Mouse (Mus musculus) embryonic facial prominence, embryonic 13.5 days (tissue): Measurements from ENCODE around the gene Pnisr. TPM values are rescaled to one million over a fixed set of nuclear protein-coding genes. Genes with fewer than 3 reads are reported as not detected.

ENCODE experiments used
- ATAC-seq: fragments of 200-750 bp; cut with Nextera tagmentation; 2 replicates; pipeline ENCODE4 v1.8.0; 2017; ENCODE audit warnings: low read depth; ENCODE audit not compliant: insufficient number of reproducible peaks, insufficient read depth, low FRiP score, low TSS enrichment
- H3K27ac ChIP-seq: fragments of 300-500 bp; sonication (generic); 2 replicates; pipeline ENCODE4 v1.5.1; 2015; ENCODE audit warnings: moderate library complexity, mild to moderate bottlenecking, inconsistent platforms
- H3K27me3 ChIP-seq: fragments of 300-500 bp; sonication (generic); 2 replicates; pipeline ENCODE4 v1.6.1; 2015; ENCODE audit warnings: mild to moderate bottlenecking, inconsistent platforms
- H3K36me3 ChIP-seq: fragments of 300-500 bp; sonication (generic); 2 replicates; pipeline ENCODE4 v1.6.1; 2015; ENCODE audit warnings: mild to moderate bottlenecking, inconsistent platforms
- H3K4me1 ChIP-seq: fragments of 300-500 bp; sonication (generic); 2 replicates; pipeline ENCODE4 v1.6.1; 2015; ENCODE audit warnings: inconsistent platforms
- H3K4me2 ChIP-seq: fragments of 300-500 bp; sonication (generic); 2 replicates; pipeline ENCODE4 v1.6.1; 2015; ENCODE audit warnings: moderate library complexity, mild to moderate bottlenecking, inconsistent platforms
- H3K4me3 ChIP-seq: fragments of 300-500 bp; sonication (generic); 2 replicates; pipeline ENCODE4 v1.5.1; 2015; ENCODE audit warnings: mild to moderate bottlenecking, inconsistent platforms
- H3K9ac ChIP-seq: fragments of 300-500 bp; sonication (generic); 2 replicates; pipeline ENCODE4 v1.6.1; 2015; ENCODE audit warnings: mild to moderate bottlenecking, inconsistent platforms
- H3K9me3 ChIP-seq: fragments of 300-500 bp; sonication (generic); 2 replicates; pipeline ENCODE4 v1.6.1; 2016; ENCODE audit warnings: inconsistent platforms
- WGBS: fragments of 180-500 bp; shearing (Covaris S2); methylation state at CpG from one replicate; pipeline ENCODE4 v1.1.7; 2015; ENCODE audit warnings: mixed read lengths; 5-methylcytosine and 5-hydroxymethylcytosine counted together
- polyA plus RNA-seq: library from polyadenylated mRNA; unstranded; fragments of >200 nt; fragmentation: Nextera tagmentation; extraction: Ambion mirVana; gene quantifications from 2 replicates; pipeline ENCODE4 v1.2.1, GENCODE M21; 2015

Pnisr gene
- polyA plus RNA-seq = 192 and 206 TPM in 2 replicates

- H3K4me2 ChIP-seq = peak within 1 kb of the TSS; percentile 59
- ATAC-seq = peak; percentile 98
- H3K9me3 ChIP-seq = no peaks in the 10 kb centered on the region
- H3K27ac ChIP-seq = peak within 1 kb of the TSS; percentile 98
- no peaks in the 10 kb centered on the region for H3K36me3 ChIP-seq
- peak within 1 kb of the TSS; percentile 93 for H3K9ac ChIP-seq
- H3K4me1 ChIP-seq = peaks cover 12% of the 10 kb centered on the region
- no peaks in the 10 kb centered on the region for H3K27me3 ChIP-seq
- under 1% methylated on average over 50 of the region's 50 CpGs for WGBS
- peak within 1 kb of the TSS; percentile 86 for H3K4me3 ChIP-seq
Measured at GRCm38 (mm10) chr4:21847481-21848286, at the start of gene Pnisr. Gene Pnisr, plus strand, starts transcription at chr4:21847583.

DNA sequence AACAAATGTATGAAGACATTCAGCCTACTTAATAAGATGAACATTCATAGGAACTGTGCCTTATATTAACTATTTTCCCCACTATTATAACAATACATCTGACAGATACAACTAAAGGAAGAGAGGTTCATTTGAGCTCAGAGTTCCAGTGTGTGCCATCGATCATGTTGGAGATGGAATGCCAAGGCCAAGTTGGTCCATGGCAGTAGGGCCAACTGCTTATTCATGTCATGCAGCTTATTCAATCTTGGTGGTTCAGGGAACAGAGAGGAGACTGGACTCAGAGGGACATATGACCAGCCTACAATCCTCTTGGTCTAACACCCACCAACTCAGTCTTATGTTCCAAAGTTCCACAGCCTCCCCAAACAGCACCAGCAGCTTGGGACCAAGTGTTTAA lies 46.4 kb upstream of the Pnisr start:
- H3K36me3 ChIP-seq = peaks cover 67% of the 10 kb centered on the region
- 94% methylated on average over 1 of the region's 1 CpGs for WGBS
- H3K4me1 ChIP-seq = no peaks in the 10 kb centered on the region
- H3K4me2 ChIP-seq = no peak overlapping the region
- no peaks in the 10 kb centered on the region for H3K9me3 ChIP-seq
- H3K4me3 ChIP-seq = no peak overlapping the region
- H3K27ac ChIP-seq = no peak overlapping the region
- no peak for ATAC-seq
- no peaks in the 10 kb centered on the region for H3K27me3 ChIP-seq
- H3K9ac ChIP-seq = no peak overlapping the region

- Histone ChIP-seq H3K36me3 (peaks cover 62% of the 10 kb centered on the region), H3K9ac (no peak overlapping the region), H3K27ac (no peak overlapping the region), H3K4me1 (no peaks in the 10 kb centered on the region), H3K4me2 (no peak overlapping the region), H3K27me3 (no peaks in the 10 kb centered on the region), H3K4me3 (no peak overlapping the region), H3K9me3 (no peaks in the 10 kb centered on the region)
- WGBS = 92% methylated on average over 2 of the region's 2 CpGs
- no peak for ATAC-seq
Measured at GRCm38 (mm10) chr4:21801620-21802019, 45.8 kb upstream of the Pnisr start.

DNA sequence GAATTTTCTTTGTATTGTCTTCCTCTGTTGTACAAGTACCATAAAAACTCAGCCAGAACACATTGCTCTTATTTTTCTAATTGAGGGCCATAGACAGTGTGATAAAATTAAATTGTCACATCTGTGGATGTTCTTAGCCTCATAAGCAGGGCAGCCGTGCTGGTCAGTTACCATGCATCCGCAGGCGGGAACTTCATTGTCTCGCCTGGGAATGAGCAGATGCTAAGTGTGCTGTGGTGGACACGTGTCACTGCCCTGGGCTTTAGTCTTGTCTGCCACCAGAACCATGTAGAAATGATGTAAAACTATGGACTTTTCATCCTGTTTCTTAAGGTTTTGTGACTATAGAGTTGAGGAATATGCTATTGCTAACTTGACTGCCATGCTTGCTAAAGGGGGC lies 40.2 kb upstream of the Pnisr start:
- no peaks in the 10 kb centered on the region for H3K27me3 ChIP-seq
- no peak for ATAC-seq
- 88% methylated on average over 5 of the region's 5 CpGs for WGBS
- H3K4me2 ChIP-seq = no peak overlapping the region
- no peaks in the 10 kb centered on the region for H3K9me3 ChIP-seq
- no peaks in the 10 kb centered on the region for H3K4me1 ChIP-seq
- H3K36me3 ChIP-seq = peaks cover 42% of the 10 kb centered on the region
- H3K9ac ChIP-seq = no peak overlapping the region
- H3K27ac ChIP-seq = no peak overlapping the region
- H3K4me3 ChIP-seq = no peak overlapping the region

GRCm38 (mm10) chr4:21810608-21811007 lies 36.8 kb upstream of the Pnisr start:
- WGBS = 93% methylated on average over 3 of the region's 3 CpGs
- Histone ChIP-seq H3K36me3 (peaks cover 26% of the 10 kb centered on the region), H3K4me2 (no peak overlapping the region), H3K4me1 (no peaks in the 10 kb centered on the region), H3K27me3 (no peaks in the 10 kb centered on the region), H3K4me3 (no peak overlapping the region), H3K9me3 (no peaks in the 10 kb centered on the region), H3K9ac (no peak overlapping the region), H3K27ac (no peak overlapping the region)
- no peak for ATAC-seq

- ATAC-seq = no peak
- Histone ChIP-seq H3K4me1 (no peaks in the 10 kb centered on the region), H3K27me3 (no peaks in the 10 kb centered on the region), H3K36me3 (peaks cover 32% of the 10 kb centered on the region), H3K9me3 (no peaks in the 10 kb centered on the region), H3K27ac (no peak overlapping the region), H3K9ac (no peak overlapping the region), H3K4me2 (no peak overlapping the region), H3K4me3 (no peak overlapping the region)
- WGBS = 88% methylated on average over 6 of the region's 6 CpGs
Measured at GRCm38 (mm10) chr4:21812635-21813034, 34.7 kb upstream of the Pnisr start.

DNA sequence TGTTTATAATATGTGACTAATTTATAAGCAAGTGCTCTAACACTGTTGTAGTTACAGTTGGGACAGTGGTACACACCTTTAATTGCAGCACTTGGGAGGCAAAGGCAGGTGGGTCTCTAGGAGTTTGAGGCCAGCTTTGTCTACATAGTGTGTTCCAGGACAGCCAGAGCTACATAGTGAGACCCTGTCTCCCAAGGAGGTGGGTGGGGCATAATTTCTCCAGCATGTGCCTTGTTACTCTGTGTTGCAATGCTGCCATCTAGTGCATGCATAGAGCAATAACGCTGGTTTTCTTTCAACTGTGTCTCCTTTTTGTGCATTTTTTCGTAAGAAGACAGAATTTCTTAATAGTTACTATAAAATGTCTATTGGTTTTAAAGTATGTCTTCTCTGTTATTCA lies 33.4 kb upstream of the Pnisr start:
- no peak; the same call in 1 of the 2 replicates for ATAC-seq
- whole genome bisulfite sequencing = 44% methylated on average over 2 of the region's 2 CpGs
- Histone ChIP-seq H3K36me3 (peaks cover 36% of the 10 kb centered on the region), H3K4me3 (no peak overlapping the region), H3K4me2 (no peak overlapping the region), H3K4me1 (no peaks in the 10 kb centered on the region), H3K9me3 (no peaks in the 10 kb centered on the region), H3K27ac (no peak overlapping the region), H3K9ac (no peak overlapping the region), H3K27me3 (no peaks in the 10 kb centered on the region)

- H3K4me3 ChIP-seq = no peak overlapping the region
- no peak for ATAC-seq
- no peak overlapping the region for H3K4me2 ChIP-seq
- H3K4me1 ChIP-seq = no peaks in the 10 kb centered on the region
- H3K27me3 ChIP-seq = no peaks in the 10 kb centered on the region
- no peaks in the 10 kb centered on the region for H3K9me3 ChIP-seq
- no peak overlapping the region for H3K27ac ChIP-seq
- H3K9ac ChIP-seq = no peak overlapping the region
- WGBS = 86% methylated on average over 2 of the region's 2 CpGs
- peaks cover 36% of the 10 kb centered on the region for H3K36me3 ChIP-seq
Measured at GRCm38 (mm10) chr4:21826616-21827015, 20.8 kb upstream of the Pnisr start.

DNA sequence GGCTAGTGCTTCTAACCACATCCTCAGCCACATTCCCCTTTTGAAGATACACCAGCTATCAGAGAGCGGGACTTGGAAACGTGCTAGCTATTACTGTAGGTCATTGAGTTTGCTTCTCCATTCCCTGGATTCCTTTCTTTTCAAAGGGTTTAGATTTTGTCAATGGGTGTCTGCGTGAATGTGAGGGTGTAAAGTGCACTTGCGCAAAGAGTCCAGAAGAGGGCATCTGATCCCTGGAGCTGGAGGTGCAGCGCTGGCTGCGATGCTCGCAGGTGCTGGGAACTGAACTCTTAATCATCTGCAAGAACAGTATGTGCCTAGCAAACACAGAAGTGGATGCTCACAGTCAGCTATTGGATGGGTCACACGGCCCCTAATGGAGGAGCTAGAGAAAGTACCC lies 14.5 kb upstream of the Pnisr start:
- H3K4me3 ChIP-seq = no peak overlapping the region
- no peak overlapping the region for H3K4me2 ChIP-seq
- peaks cover 29% of the 10 kb centered on the region for H3K36me3 ChIP-seq
- 96% methylated on average over 8 of the region's 8 CpGs for WGBS
- no peaks in the 10 kb centered on the region for H3K27me3 ChIP-seq
- no peaks in the 10 kb centered on the region for H3K4me1 ChIP-seq
- no peak overlapping the region for H3K9ac ChIP-seq
- ATAC-seq = no peak
- no peaks in the 10 kb centered on the region for H3K9me3 ChIP-seq
- no peak overlapping the region for H3K27ac ChIP-seq

DNA sequence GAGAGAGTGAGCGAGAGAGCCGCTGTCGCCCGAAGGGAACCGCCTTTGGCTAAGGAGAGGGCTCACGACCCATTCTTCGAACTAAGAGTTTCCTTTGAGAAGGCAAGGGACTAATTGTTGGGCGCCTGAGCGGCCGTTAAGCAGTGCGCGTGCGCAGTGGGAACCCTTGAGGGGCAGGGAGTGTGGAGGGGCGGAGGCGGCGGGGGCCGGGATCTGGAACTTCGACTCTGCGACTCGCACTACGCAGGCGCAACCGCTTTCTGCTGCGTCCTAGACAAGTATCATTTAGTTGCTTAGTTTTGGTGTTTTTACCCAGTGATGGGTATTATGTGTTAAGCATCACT lies 876 bp downstream of the Pnisr start:
- H3K9me3 ChIP-seq = no peaks in the 10 kb centered on the region
- peak overlapping the region; percentile 86 for H3K4me3 ChIP-seq
- H3K27ac ChIP-seq = peak overlapping the region; percentile 98
- under 1% methylated on average over 24 of the region's 24 CpGs for WGBS
- no peaks in the 10 kb centered on the region for H3K36me3 ChIP-seq
- H3K4me2 ChIP-seq = peak overlapping the region; percentile 59
- no peaks in the 10 kb centered on the region for H3K27me3 ChIP-seq
- ATAC-seq = peak; percentile 86
- peak overlapping the region; percentile 93 for H3K9ac ChIP-seq
- H3K4me1 ChIP-seq = peaks cover 12% of the 10 kb centered on the region

DNA sequence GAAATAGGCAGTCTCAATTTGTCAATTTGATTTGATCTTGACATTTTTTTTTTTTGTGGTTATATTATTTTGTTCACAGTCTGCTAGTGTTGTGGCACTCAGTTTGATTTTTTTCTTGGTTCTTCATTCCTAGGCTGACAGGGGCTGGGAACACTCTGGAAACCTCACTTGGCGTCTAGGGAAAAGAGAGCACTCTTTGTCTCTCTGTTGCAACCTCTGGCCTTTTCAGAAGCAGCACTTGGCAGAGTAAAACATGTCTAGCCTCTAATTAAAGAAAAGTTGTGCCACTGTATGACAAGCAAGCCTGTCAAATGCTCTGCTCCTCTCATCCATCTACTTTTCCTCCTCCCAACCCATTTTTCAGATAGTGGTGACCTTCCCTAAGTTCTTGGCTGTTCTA lies 10.1 kb downstream of the Pnisr start:
- H3K4me2 ChIP-seq = no peak overlapping the region
- peaks cover 63% of the 10 kb centered on the region for H3K36me3 ChIP-seq
- no peak overlapping the region for H3K27ac ChIP-seq
- no peak for ATAC-seq
- 78% methylated on average over 1 of the region's 1 CpGs for WGBS
- no peaks in the 10 kb centered on the region for H3K4me1 ChIP-seq
- no peak overlapping the region for H3K4me3 ChIP-seq
- no peaks in the 10 kb centered on the region for H3K9me3 ChIP-seq
- no peaks in the 10 kb centered on the region for H3K27me3 ChIP-seq
- H3K9ac ChIP-seq = no peak overlapping the region

- no peaks in the 10 kb centered on the region for H3K4me1 ChIP-seq
- no peaks in the 10 kb centered on the region for H3K9me3 ChIP-seq
- peaks cover 71% of the 10 kb centered on the region for H3K36me3 ChIP-seq
- H3K4me3 ChIP-seq = no peak overlapping the region
- H3K27me3 ChIP-seq = no peaks in the 10 kb centered on the region
- H3K27ac ChIP-seq = no peak overlapping the region
- 94% methylated on average over 1 of the region's 1 CpGs for WGBS
- H3K9ac ChIP-seq = no peak overlapping the region
- H3K4me2 ChIP-seq = no peak overlapping the region
- no peak for ATAC-seq
Measured at GRCm38 (mm10) chr4:21865226-21865625, 17.8 kb downstream of the Pnisr start.
